Mouse (Mus musculus) kidney, postnatal 25 days (tissue): ENCODE results near the gene Gm8332.
"Not testable (repeated sequence)": the region's sequence is repeated elsewhere in the genome, so short reads cannot be mapped to it uniquely, and the experiment has no call there.

ENCODE experiments used
- DNase-seq, 2 experiments: peaks; one replicate each; pipeline ENCODE4 v3.0.0; 2021; ENCODE audit warnings: mixed read lengths in 2 of 2

The Gm8332 gene

GRCm38 (mm10) chr12:88250000-88250399 lies at the start of gene Gm8332:
TSS of gene Gm8332 (minus strand) at chr12:88250100.
- DNase-seq: not testable (repeated sequence)

GRCm38 (mm10) chr12:88297171-88297570 lies 47.3 kb upstream of the Gm8332 start:
- DNase-seq: not testable (repeated sequence)

- not testable (repeated sequence) for DNase-seq
Measured at GRCm38 (mm10) chr12:88293082-88293481, 43.2 kb upstream of the Gm8332 start.

DNA sequence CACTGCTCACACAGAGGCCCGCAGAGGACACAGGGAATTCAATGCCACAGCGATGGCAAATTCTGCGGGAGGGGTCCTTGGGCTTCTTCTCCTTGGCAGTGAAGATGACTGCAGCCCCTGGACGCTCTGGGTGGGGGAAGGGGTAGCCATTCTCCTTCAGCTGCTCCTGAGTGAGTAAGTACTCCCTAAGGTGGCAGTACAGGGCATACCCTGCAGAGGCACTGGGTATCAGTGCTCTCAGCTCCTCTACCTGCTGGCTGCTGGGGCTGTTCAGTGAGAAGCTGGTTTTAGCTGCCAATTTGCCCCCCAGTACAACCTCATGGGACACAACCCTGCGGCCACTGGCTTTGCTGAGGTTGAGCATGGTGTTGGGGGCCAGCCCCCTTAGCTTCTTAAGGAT lies 35.3 kb upstream of the Gm8332 start:
- DNase-seq: not testable (repeated sequence)

- DNase-seq: not testable (repeated sequence)
Measured at GRCm38 (mm10) chr12:88274400-88274799, 24.5 kb upstream of the Gm8332 start, which contains the start of gene Gm5662. TSS of gene Gm5662 (minus strand) at chr12:88274500.

- DNase-seq: no peak
Measured at GRCm38 (mm10) chr12:88257241-88257640, 7.3 kb upstream of the Gm8332 start.

- DNase-seq: not testable (repeated sequence)
Measured at GRCm38 (mm10) chr12:88255917-88256316, 6.0 kb upstream of the Gm8332 start.

DNA sequence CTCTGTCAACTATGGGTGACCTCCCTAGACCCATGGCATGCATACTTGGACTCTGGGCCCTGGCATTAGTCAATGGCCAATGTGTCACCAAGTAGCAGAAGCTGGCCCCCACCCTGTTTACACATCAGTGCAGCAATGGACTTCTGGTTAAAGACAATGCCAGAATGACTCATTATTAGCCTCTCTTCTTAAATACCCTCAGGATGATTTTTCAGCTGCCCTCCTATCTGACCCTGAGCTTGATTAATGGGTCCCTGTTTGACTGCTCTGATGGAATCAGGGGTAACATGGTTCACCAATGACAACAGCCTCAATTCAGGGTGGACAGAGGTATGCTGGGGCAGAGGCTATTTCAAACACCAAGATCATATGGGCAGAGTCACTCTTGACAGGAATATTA lies 4.1 kb downstream of the Gm8332 start:
- not testable (repeated sequence) for DNase-seq

GRCm38 (mm10) chr12:88242940-88243339 lies 7.0 kb downstream of the Gm8332 start:
- not testable (repeated sequence) for DNase-seq

- no peak for DNase-seq
Measured at GRCm38 (mm10) chr12:88219445-88219844, 30.5 kb downstream of the Gm8332 start.

DNA sequence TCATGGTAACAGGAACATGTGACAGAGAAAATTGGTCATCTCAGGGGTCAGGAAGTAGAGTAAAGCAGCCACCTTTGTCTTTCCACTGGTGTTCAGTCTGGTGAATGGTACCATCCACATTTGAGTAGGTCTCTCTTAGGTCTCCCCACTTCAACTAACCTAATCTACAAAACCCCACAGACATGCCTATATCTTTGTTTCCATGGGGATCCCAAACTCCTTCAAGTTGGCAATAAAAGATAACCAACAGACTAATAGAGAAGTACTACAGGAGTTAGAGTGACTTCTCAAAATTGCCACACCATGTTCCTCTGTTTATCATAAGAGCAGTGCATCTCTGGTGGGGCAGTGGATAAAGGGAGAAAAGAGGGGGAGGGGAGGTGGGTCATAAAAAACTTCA lies 31.8 kb downstream of the Gm8332 start:
- DNase-seq: not testable (repeated sequence)

- DNase-seq: no peak
Measured at GRCm38 (mm10) chr12:88214641-88215040, 35.3 kb downstream of the Gm8332 start.

- not testable (repeated sequence) for DNase-seq
Measured at GRCm38 (mm10) chr12:88211458-88211857, 38.4 kb downstream of the Gm8332 start.

DNA sequence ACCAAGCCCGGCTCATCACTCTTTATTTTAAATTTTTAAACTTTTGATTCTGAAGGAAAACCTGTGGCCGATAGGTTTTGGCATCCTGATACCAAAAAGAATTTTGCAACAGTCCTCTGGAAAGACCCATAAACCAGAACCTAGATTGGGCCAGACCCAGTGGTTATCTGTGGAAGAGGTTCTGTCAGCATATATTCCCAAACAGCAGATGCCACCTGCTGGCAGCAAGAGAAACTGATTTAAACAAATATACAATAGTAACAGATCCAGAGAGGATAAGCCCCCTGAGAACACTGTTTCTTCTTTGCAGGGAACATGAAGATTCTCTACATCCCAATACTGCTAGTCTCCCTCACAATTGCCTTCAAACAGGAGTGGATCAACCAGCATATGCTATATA lies 47.0 kb downstream of the Gm8332 start:
- no peak for DNase-seq
